Mouse (Mus musculus): ENCODE data around the gene Syt2. TPM values are rescaled to one million over a fixed set of nuclear protein-coding genes. Genes with fewer than 3 reads are reported as not detected.

The Syt2 gene
- polyA plus RNA-seq (2011; ENCODE audit: insufficient read depth, insufficient read length, low replicate concordance, missing spikeins) = not detected in 2 replicates

DNA sequence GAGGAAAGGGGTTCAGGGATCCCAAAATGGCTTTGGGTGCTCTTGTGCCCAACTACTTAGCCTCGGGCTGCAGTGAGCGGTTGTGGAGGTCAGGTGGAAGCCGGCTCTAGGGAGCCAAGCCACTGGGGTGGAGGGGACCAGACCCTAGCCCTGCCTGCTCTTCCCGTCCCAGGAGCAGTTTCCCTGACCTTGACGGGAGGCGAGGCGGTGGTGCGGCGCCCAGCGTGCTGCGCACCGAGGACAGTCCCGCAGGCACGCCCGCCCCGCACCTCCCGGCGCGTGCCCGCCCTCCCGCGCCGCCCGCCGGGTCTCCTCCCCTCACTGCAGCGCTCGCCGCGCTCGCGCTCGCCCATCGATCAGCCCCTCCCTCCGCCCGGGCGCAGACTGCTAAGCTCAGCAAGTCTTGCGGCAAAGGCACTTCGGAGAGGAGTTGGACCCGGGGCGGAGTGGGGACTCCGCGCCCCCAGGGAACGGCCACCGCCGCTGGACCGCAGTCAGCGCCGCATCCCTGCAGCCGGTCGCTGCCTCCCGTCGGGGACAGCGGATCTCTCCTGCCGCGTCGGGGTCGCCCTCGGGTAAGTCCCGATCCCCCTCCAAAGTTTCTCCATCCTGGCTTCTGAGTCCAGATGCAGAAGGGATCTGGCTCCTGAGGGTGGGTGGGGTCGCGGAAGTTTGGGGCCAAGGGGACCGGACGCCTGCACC is at the start of gene Syt2:
Syt2 (plus strand) TSS at position 417 of the 702 bp plus-strand sequence.
- WGBS = 1% methylated on average over 62 of the region's 63 CpGs
- H3K4me3 ChIP-seq (replicated peaks; ENCODE audit: control insufficient read depth, low read depth, low read length) = no peak within 1 kb of the TSS
- H3K27ac ChIP-seq (ENCODE audit: control insufficient read depth, insufficient read depth, low read depth, low read length, poor library complexity) = no peak within 1 kb of the TSS
- TF ChIP-seq CTCF (IDR thresholded peaks at IDR 0.05; ENCODE audit: control insufficient read depth, insufficient read depth, low read length) (no peak), POLR2A (IDR thresholded peaks at IDR 0.05; ENCODE audit: borderline replicate concordance, control insufficient read depth, low read depth, low read length) (no peak)
- H3K4me1 ChIP-seq (ENCODE audit: control insufficient read depth, insufficient read depth, low read length) = no peaks in the 10 kb centered on the region; the same call in 1 of the 2 replicates

DNA sequence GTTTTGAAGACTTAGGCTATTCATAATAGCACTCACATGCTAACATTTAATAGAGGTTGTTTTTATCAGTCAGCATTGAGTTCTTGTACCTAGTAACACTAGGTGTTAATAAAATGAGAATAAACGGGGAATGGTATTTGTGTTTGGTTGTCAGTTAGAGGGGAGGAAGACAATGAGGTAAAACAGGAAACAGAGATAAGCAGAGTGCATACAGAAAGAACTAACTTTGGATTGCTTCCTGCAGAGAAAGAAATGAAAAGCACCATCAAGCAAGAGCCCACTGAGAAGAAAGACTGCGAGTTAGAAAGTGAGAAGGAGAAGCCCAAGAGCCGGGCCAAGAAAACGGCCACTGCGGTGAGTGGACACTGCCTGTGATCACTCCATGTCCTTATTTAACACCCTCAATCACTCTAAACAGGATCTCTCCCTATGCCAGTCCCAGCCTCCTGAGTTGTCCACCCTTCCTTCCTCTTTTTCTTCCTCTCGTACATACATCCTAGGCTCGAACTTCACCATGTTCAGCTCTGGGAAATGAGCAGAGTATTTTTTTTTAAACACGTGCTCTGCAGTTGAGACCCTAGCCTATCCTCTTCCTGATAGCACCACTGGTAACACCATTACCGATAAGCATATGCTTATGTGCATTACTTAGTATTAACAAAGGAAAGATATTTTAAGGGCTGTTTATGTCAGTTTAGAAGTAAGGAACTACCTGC is 49.0 kb upstream of the Syt2 start:
- no peak overlapping the region for H3K27ac ChIP-seq (ENCODE audit: control insufficient read depth, insufficient read depth, low read depth, low read length, poor library complexity)
- H3K4me3 ChIP-seq (replicated peaks; ENCODE audit: control insufficient read depth, low read depth, low read length) = no peak overlapping the region
- TF ChIP-seq POLR2A (IDR thresholded peaks at IDR 0.05; ENCODE audit: borderline replicate concordance, control insufficient read depth, low read depth, low read length) (no peak), CTCF (IDR thresholded peaks at IDR 0.05; ENCODE audit: control insufficient read depth, insufficient read depth, low read length) (no peak)
- H3K4me1 ChIP-seq (ENCODE audit: control insufficient read depth, insufficient read depth, low read length) = no peaks in the 10 kb centered on the region; the same call in 1 of the 2 replicates
- WGBS = 20% methylated on average over 9 of the region's 9 CpGs

DNA sequence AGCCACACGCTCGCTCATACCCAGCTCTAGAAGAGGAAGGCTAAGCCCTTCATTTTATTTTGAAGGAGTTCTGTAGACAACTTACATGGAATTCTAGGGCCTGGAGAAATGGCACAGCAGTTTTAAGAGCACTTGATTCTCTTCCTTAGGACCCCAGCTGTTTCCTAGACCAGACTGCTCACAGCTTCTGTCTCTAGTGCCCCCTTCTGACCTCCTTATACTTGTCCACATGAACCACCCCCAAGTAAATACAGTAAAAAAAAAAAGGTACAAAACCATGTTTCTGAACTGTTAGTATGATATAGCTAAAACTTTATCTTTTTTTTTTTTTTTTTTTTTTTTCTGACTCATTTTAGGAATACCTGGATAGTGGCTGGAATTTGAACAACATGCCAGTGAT is 42.4 kb upstream of the Syt2 start:
- WGBS = 94% methylated on average over 2 of the region's 2 CpGs
- Histone ChIP-seq H3K4me1 (ENCODE audit: control insufficient read depth, insufficient read depth, low read length) (no peaks in the 10 kb centered on the region), H3K4me3 (replicated peaks; ENCODE audit: control insufficient read depth, low read depth, low read length) (no peak overlapping the region), H3K27ac (ENCODE audit: control insufficient read depth, insufficient read depth, low read depth, low read length, poor library complexity) (no peak overlapping the region)
- no peak for TF ChIP-seq POLR2A (IDR thresholded peaks at IDR 0.05; ENCODE audit: borderline replicate concordance, control insufficient read depth, low read depth, low read length)
- no peak for TF ChIP-seq CTCF (IDR thresholded peaks at IDR 0.05; ENCODE audit: control insufficient read depth, insufficient read depth, low read length)

DNA sequence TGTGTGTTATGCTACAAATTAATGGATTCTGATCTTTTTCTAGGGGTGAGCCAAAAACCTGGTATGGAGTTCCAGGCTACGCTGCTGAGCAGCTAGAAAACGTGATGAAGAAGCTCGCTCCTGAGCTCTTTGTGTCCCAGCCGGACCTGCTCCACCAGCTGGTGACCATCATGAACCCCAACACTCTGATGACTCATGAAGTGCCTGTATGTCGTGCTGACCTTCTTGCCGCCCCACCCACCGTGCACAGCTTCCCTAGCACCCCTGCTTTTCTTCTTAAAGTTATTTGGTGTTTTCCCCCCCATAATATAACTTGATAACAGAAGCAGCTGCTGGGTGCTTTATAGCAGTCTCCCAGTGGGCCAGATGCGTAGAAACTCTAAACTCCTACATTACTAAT is 40.8 kb upstream of the Syt2 start:
- H3K4me3 ChIP-seq (replicated peaks; ENCODE audit: control insufficient read depth, low read depth, low read length) = no peak overlapping the region
- H3K4me1 ChIP-seq (ENCODE audit: control insufficient read depth, insufficient read depth, low read length) = no peaks in the 10 kb centered on the region
- 82% methylated on average over 8 of the region's 8 CpGs for WGBS
- TF ChIP-seq POLR2A (IDR thresholded peaks at IDR 0.05; ENCODE audit: borderline replicate concordance, control insufficient read depth, low read depth, low read length) (no peak), CTCF (IDR thresholded peaks at IDR 0.05; ENCODE audit: control insufficient read depth, insufficient read depth, low read length) (no peak)
- no peak overlapping the region for H3K27ac ChIP-seq (ENCODE audit: control insufficient read depth, insufficient read depth, low read depth, low read length, poor library complexity)

DNA sequence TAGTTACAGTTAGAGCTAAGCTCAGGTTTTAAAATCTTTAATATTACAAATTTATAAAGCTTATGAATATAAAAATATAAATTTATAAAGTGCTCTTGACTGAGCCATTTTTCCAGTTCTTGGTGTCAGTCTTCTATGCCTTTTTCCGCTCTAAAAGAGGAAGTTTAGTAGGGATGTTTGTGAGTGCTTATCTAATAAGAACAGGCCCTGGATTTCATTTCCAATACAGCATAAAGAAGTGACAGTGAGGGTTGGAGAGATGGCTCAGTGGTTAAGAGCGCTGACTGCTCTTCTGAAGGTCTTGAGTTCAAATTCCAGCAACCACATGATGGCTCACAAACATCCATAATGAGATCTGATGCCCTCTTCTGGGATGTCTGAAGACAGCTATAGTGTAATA is 40.1 kb upstream of the Syt2 start:
- WGBS = 39% methylated on average over 2 of the region's 2 CpGs
- Histone ChIP-seq H3K4me1 (ENCODE audit: control insufficient read depth, insufficient read depth, low read length) (no peaks in the 10 kb centered on the region), H3K27ac (ENCODE audit: control insufficient read depth, insufficient read depth, low read depth, low read length, poor library complexity) (no peak overlapping the region), H3K4me3 (replicated peaks; ENCODE audit: control insufficient read depth, low read depth, low read length) (no peak overlapping the region)
- TF ChIP-seq CTCF (IDR thresholded peaks at IDR 0.05; ENCODE audit: control insufficient read depth, insufficient read depth, low read length) (no peak), POLR2A (IDR thresholded peaks at IDR 0.05; ENCODE audit: borderline replicate concordance, control insufficient read depth, low read depth, low read length) (no peak)

DNA sequence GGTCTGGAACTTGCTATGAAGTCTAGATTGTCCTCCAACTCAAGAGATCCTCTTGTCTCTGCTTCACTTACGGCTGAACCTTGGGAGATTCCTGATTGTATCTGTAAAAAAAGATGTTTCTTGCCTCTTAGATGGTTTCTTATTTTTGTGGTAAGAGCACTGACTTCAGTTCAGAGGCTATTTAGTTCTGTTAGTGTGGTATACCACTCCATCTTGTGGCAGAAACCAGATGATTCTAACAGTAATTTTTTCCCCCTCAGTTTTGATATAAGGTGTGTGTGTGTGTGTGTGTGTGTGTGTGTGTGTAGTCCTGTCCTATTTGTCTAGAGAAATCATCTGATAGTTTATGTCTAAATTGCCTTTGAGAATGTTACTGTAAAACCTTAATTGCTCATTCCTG is 39.2 kb upstream of the Syt2 start:
- Histone ChIP-seq H3K4me3 (replicated peaks; ENCODE audit: control insufficient read depth, low read depth, low read length) (no peak overlapping the region), H3K4me1 (ENCODE audit: control insufficient read depth, insufficient read depth, low read length) (no peaks in the 10 kb centered on the region), H3K27ac (ENCODE audit: control insufficient read depth, insufficient read depth, low read depth, low read length, poor library complexity) (no peak overlapping the region)
- TF ChIP-seq POLR2A (IDR thresholded peaks at IDR 0.05; ENCODE audit: borderline replicate concordance, control insufficient read depth, low read depth, low read length) (no peak), CTCF (IDR thresholded peaks at IDR 0.05; ENCODE audit: control insufficient read depth, insufficient read depth, low read length) (no peak)
- WGBS = 59% methylated on average over 1 of the region's 1 CpGs

DNA sequence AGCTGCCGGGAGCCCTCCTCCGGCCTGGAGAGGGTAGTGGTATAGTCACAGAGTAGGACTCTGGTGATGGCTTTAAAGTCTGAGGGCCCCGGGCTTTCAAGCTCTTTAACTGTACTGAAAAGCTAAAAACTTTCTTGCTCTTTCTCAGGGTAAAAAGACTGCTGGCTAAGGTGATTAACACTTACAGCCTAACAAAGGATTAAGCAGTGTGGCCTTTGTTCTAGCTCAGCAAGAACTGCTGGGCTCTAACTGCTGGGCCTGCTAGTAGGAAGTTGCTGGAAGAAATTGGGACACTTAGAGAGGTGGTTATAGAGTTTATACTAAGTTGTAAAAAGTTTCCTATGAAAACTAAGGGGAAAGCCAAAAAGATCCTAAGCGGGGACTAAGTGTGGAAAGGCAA is 37.3 kb upstream of the Syt2 start:
- H3K4me3 ChIP-seq (replicated peaks; ENCODE audit: control insufficient read depth, low read depth, low read length) = no peak overlapping the region
- 90% methylated on average over 4 of the region's 4 CpGs for WGBS
- H3K4me1 ChIP-seq (ENCODE audit: control insufficient read depth, insufficient read depth, low read length) = no peaks in the 10 kb centered on the region
- H3K27ac ChIP-seq (ENCODE audit: control insufficient read depth, insufficient read depth, low read depth, low read length, poor library complexity) = no peak overlapping the region
- TF ChIP-seq POLR2A (IDR thresholded peaks at IDR 0.05; ENCODE audit: borderline replicate concordance, control insufficient read depth, low read depth, low read length) (no peak), CTCF (IDR thresholded peaks at IDR 0.05; ENCODE audit: control insufficient read depth, insufficient read depth, low read length) (no peak)

DNA sequence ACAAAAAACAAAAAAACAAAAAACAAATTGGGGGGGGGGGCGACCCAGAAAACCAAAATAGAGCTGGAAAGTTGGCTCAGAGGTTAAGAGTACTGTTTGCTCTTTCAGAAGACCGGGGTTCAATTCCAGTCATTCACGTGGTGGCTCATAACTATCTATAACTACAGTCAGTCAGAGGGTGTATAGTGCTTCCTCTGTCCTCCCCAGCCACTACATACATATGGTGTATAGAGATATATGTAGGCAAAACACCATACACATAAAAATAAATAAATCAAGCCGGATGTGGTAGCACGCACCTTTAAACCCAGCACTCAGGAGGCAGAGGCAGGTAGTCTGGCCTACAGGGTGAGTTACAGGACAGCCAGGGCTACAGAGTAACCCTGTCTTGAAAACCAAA is 31.9 kb upstream of the Syt2 start:
- 72% methylated on average over 5 of the region's 5 CpGs for WGBS
- Histone ChIP-seq H3K27ac (ENCODE audit: control insufficient read depth, insufficient read depth, low read depth, low read length, poor library complexity) (no peak overlapping the region), H3K4me1 (ENCODE audit: control insufficient read depth, insufficient read depth, low read length) (no peaks in the 10 kb centered on the region; the same call in 1 of the 2 replicates), H3K4me3 (replicated peaks; ENCODE audit: control insufficient read depth, low read depth, low read length) (no peak overlapping the region)
- TF ChIP-seq POLR2A (IDR thresholded peaks at IDR 0.05; ENCODE audit: borderline replicate concordance, control insufficient read depth, low read depth, low read length) (no peak), CTCF (IDR thresholded peaks at IDR 0.05; ENCODE audit: control insufficient read depth, insufficient read depth, low read length) (no peak)

All from bone marrow, adult 2 months (tissue).